Mouse (Mus musculus): Measurements from ENCODE around the gene Slc28a3.

DNA sequence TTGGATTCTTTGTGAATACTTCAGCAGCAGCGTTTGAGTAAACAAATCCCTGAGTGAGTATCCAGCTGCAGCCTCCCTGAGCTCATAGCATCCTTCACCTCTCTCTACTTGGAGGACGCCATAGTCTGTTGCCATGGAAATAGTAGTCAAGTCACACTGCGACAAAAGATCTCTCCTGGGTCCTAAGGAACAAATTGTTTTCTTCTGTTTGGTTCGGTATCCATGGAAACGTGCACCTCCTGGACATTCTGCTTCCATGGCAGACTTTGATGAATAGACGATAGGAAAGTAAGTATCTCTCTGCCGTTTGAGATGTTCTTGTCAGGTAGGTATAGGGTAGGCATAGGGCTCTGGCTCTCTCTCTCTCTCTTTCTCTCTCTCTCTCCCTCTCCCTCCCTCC is 63.1 kb downstream of the Slc28a3 start:
- TF ChIP-seq TAL1 (IDR thresholded peaks at IDR 0.05; ENCODE audit: low read length) (no peak), GATA1 (IDR thresholded peaks at IDR 0.05; ENCODE audit: low read length) (no peak)

All from erythroblast, embryonic 14.5 days (primary cell).